Mouse (Mus musculus) ES-E14 (cell line): Measurements from ENCODE around the gene Krt6b.

Source experiments
- CHD2 ChIP-seq: IDR thresholded peaks from 2 replicates; pipeline ENCODE4 v1.6.1; 2014; ENCODE audit warnings: mild to moderate bottlenecking, low read depth, low read length, inconsistent platforms
- HCFC1 ChIP-seq: IDR thresholded peaks from 2 replicates; pipeline ENCODE4 v1.6.1; 2012; ENCODE audit warnings: low read length, inconsistent platforms, borderline replicate concordance; ENCODE audit not compliant: insufficient read depth
- MAFK ChIP-seq: IDR thresholded peaks from 2 replicates; pipeline ENCODE4 v1.6.1; 2014; ENCODE audit warnings: mild to moderate bottlenecking, low read depth, low read length, inconsistent platforms; ENCODE audit not compliant: insufficient read depth
- ZC3H11A ChIP-seq: IDR thresholded peaks from 2 replicates; pipeline ENCODE4 v1.6.1; 2012; ENCODE audit warnings: low read depth, mild to moderate bottlenecking, inconsistent platforms, low read length, borderline replicate concordance
- ZNF384 ChIP-seq: IDR thresholded peaks from 2 replicates; pipeline ENCODE4 v1.6.1; 2012; ENCODE audit warnings: low read depth, low read length, inconsistent platforms

DNA sequence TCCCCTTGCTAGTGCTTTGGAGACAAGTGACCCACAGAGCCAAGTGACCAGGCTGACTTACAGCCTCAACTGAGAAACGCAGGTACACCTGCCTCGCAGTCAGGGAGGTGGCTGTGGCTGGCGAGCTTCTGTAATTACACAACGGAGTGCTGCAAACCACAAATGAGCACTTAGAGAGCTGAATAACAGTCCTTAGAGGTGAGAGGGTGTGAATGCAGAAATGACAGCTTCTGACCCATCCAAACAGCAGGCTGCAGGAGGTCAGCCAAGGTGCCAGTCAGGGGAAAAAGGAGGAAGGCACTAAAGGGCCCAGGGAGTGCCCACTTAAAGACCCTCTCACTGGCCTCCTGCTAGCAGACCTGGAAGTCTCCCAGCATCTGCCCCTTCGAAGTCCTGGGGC lies 44.6 kb upstream of the Krt6b start:
- no peak for TF ChIP-seq HCFC1
- no peak for TF ChIP-seq ZC3H11A
- no peak for TF ChIP-seq MAFK
- TF ChIP-seq ZNF384: no peak
- no peak for TF ChIP-seq CHD2
